Mouse (Mus musculus): Measurements from ENCODE around the gene Zfp688. TPM values are rescaled to one million over a fixed set of nuclear protein-coding genes. Genes with fewer than 3 reads are reported as not detected.
"Not testable (repeated sequence)": the region's sequence is repeated elsewhere in the genome, so short reads cannot be mapped to it uniquely, and the experiment has no call there.

Gene Zfp688
- 17.1 and 17.3 TPM in 2 replicates for total RNA-seq (2015)
- 7.9 and 14.0 TPM in 2 replicates for total RNA-seq (2017)

DNA sequence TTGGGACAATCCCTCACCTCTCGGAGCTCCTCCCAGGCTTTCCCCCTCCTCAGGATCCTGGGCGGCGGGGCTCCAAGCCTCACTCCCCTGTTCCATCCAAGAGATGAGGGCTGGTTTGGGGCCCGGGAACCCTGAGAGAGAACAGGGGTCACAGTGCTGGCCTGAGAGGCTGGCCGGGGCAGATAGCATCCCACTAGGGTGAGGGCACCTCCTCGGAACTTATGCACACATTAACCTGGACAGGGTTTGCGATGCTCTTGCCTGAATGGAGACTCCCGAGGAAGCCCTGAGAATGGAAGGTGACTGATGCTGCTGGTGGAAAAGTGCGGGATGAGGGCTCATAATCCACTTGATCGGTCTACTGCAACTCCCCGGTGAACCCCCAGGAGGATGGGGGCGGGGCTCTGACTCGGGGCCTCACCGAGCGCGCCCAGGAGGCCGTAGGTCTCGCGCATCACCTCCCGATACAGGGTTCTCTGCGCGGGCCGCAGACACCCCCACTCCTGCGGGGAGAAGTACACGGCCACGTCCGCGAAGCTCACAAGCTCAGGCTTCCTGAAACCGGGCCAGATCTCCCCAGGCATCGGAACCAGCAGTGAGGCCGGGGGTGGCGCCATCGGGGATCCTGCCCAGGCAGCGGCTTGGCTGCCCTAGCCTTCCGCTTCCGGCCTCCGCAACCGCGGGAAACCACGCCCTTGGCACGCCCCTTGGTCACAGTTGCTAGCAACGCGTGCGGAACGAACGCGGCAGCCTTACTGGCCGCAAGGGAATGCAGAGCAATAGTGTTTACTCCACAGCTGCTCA lies at the start of gene Zfp688:
Zfp688 (minus strand) TSS at position 681 of the 804 bp plus-strand sequence.
- peak; percentile 99 for ATAC-seq (ENCODE audit: poor library complexity, severe bottlenecking)

DNA sequence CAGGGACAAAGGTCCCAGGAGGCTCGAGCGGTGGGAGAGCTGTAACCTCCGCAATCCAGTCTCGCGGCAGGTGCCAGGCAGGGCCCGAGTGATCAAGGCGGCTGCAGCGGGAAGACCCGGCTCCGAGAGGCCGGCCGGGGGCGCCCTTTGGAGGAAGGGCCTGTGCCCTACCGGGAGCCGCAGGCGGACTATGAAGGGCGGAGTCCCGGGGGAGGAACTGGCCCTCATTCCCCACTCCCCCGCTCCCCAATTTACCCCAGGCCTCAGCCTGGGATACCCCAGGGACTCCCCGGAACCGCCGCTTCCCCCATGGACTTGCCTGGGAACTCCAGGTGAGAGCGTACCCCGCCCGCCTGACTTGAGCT lies 49.8 kb upstream of the Zfp688 start:
- ATAC-seq (ENCODE audit: poor library complexity, severe bottlenecking) = peak; percentile 47

DNA sequence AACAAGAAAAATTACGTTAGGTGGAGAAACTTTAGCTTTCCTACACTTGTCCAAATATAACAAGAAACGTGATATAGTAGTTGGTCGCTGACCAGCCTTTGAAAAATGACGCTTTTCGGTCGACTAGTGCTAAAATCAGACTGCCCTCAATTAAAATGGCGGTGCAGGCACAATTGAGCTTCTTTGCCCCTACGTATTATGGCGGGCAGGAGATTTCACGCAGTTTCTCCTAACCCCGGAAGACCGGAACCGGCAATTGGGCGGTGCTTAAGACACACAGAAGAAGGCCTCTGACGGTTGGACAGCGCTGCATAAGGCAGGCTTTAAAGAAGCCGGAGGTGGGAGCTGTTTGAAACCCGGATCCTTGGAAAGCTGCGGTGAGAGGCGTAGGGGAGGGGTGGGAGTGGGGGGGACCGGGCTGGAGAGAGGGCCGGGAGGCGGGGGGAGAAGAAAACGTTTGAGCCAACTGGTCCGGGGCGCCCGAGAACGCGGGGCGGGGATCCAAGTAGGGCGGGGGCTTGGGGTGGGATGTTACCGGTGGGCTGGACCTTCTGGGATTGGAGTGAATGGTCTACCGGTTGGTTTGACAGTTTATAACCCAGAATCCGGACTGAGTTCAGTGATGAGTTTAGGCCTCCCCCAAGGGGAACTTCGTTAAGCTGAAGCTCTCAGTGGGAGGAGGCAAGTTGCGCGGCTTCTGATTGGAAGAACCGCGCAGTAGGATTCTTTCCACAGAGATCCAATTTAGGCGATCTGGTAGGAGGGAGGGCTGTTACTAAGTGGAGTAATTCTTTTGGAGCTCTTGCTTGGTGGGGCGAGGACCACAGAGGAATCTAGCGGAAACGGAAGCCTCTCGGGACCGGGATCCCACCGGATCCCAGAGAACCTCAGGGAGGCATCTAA lies 49.1 kb upstream of the Zfp688 start:
- ATAC-seq (ENCODE audit: poor library complexity, severe bottlenecking) = peak; percentile 87

DNA sequence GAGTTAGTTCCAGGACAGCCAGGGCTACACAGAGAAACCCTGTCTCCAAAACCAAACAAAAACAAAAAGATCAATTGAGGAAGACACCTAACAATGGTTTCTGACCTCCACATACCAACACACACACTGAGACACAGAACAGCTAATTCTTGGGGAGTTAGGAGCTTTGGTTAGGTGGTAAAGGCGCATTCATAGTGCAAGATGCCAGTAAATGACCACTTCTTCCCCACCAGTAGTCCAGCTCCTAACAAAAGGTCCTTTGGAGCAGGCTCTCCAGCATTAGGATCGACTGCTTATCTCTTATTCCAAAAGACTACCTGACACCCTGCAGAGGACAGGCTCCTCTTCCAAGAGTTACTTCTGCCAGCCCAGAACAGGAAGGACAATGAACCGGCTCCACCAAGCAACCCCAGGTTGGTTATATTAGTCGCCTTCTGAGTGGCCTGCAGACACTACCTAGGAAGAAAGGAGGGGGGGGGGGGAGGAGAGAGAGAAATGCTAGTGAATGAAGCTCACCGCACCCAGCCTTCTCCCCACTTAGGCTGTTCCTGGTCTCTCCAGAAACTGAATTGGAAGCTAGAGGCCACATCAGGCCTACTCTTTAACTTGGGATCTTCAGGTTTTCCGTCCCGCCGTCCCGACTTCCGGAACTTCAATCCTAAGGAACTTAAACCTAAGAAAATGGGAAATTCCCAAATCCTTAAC lies 48.3 kb upstream of the Zfp688 start:
- peak; percentile 20 for ATAC-seq (ENCODE audit: poor library complexity, severe bottlenecking)

DNA sequence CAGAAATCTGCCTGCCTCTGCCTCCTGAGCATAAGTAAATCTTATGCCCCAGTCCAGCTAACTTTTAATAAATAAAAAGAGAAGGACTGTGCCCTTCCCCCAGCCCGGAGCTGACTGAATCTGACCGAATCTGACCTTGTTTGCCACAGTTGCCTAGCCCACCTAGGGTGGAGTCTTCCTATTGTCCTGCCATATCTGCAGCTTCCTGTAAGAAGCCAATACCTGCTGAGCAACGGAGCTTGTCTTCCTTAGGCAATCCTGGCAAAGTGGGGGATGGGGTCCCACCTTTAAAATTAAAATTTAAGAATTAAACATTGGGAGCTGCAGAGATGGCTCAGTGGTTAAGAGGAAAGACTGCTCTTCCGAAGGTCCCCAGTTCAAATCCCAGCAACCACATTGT lies 44.7 kb upstream of the Zfp688 start:
- no peak for ATAC-seq (ENCODE audit: poor library complexity, severe bottlenecking)

DNA sequence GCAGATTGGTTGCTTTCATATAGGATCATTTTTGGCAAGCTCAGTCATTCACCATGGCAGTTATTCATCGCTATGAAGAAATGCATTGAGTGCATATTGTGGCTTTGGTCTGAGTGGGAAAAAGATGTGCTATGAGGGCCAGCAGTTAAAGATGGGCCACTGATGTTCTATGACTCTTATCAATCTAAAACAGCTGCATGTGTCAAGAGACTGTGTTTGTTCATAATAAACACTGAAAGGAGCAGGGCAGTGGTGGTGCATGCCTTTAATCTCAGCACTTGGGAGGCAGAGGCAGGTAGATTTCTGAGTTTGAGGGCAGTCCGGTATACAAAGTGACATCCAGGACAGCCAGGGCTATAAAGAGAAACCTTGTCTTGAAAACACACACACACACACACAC lies 43.8 kb upstream of the Zfp688 start:
- ATAC-seq (ENCODE audit: poor library complexity, severe bottlenecking) = not testable (repeated sequence)

DNA sequence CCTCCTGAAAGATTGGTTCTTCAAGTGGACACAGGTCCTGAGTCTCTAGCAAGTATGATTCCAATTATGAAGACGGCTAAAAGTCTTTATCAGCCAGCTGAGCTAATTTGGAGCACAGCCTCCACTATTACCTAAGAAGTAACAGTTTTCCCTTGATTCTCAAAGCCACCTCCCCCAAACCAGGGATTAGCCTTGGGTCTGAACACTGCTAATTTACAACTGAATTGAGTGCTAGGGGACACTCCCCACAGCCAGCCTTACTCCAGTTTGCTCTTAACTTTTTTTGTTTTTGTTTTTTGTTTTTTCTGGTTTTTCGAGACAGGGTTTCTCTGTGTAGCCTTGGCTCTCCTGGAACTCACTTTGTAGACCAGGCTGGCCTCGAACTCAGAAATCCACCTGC lies 43.3 kb upstream of the Zfp688 start:
- ATAC-seq (ENCODE audit: poor library complexity, severe bottlenecking) = no peak

DNA sequence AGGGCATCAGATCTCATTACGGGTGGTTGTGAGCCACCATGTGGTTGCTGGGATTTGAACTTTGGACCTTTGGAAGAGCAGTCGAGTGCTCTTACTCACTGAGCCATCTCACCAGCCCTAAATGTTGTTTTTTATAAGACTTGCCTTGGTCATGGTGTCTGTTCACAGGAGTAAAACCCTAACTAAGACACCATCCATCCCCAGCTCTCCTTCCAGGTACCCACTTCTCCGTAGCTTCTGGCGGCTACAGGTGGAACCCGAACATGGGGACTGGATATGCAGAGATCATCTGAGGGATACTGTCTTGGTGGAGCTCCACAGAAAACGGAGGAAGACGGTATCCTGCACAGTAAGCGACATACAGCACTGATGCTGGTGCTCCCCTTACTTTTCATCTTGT lies 37.4 kb upstream of the Zfp688 start, which contains the start of gene Prr14:
Prr14 (plus strand) TSS at position 301 of the 400 bp plus-strand sequence.
- not testable (repeated sequence) for ATAC-seq (ENCODE audit: poor library complexity, severe bottlenecking)

DNA sequence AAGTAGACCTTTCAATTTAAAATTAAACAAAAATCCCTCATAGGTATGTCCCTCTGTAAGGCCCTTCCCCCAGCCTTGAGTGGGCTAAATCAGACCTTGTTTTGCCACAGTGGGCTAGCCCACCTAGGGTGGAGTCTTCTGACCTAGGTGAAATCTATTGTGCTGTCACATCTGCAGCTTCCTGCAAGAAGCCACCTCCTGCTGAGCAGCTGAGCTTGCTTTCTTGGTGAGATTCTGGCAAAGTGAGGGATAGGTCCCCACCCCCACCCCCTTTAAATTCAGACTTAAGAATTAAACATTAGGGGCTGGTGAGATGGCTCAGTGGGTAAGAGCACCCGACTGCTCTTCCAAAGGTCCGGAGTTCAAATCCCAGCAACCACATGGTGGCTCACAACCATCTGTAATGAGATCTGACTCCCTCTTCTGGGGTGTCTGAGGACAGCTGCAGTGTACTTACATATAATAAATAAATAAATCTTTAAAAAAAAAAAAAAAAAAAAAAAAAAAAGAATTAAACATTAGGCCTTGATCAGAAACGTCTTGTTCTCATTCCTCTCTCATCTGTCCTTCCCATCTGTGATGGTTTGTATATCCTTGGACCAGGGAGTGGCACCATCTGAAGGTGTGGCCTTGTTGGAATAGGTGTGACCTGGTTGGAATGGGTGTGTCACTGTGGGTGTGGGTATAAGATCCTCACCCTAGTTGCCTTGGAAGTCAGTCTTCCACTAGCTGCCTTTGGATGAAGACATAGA lies 36.7 kb upstream of the Zfp688 start:
- ATAC-seq (ENCODE audit: poor library complexity, severe bottlenecking) = not testable (repeated sequence)

DNA sequence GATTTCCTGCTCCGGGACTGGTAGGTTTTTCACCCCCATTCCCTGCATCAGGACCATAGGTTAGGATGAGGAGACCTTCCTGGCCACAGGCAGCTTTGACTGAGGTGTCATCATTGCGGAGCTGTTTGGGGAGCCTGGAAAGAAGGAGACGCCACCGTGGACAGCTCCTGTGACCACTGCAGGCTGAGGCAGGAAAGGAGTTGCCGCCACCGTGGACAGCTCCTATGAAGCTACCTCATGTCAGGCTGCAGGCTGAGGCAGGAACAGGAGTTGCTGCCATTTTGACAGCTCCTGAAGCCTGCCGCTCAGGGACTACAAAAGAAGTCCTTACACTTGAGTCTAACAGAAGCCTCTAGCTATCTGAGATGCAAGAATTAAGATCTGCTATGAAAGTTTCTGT lies 33.0 kb upstream of the Zfp688 start:
- no peak for ATAC-seq (ENCODE audit: poor library complexity, severe bottlenecking)

DNA sequence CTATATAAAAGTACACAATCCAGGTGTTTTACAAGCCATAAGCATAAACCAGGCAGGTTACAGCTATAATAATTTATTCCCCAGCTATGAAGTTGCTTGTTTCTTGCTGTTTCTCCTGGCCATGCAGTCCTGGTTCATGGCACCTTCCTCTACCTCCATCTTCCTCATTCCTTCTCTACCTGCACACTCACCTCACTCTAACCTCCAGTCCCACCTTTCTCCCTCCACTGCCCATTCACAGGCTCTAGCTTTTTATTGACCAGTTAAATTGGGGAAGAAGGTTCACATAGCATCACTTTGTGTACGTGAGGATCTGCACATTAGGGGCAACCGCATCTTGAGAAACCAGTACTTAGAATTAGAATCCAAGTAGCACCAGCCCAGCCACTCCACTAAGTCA lies 31.2 kb upstream of the Zfp688 start:
- no peak for ATAC-seq (ENCODE audit: poor library complexity, severe bottlenecking)

DNA sequence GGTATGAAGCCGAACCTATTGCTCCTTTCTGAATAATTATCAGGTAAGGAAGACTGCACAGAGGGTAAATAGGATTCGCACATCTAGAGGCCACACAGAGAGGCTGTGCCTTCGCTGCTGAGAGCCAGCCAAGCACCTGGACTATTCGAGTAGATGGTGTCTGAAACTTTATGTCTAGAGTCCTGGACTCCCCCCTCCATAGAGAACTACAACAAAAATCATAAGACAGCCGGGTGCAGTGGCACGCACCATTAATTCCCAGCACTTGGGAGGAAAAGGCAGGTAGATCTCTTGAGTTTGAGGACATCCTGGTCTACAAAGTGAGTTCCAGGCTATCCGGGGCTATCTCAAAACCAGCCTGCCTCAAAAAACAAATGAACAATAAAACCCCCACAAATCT lies 28.1 kb upstream of the Zfp688 start:
- ATAC-seq (ENCODE audit: poor library complexity, severe bottlenecking) = no peak

DNA sequence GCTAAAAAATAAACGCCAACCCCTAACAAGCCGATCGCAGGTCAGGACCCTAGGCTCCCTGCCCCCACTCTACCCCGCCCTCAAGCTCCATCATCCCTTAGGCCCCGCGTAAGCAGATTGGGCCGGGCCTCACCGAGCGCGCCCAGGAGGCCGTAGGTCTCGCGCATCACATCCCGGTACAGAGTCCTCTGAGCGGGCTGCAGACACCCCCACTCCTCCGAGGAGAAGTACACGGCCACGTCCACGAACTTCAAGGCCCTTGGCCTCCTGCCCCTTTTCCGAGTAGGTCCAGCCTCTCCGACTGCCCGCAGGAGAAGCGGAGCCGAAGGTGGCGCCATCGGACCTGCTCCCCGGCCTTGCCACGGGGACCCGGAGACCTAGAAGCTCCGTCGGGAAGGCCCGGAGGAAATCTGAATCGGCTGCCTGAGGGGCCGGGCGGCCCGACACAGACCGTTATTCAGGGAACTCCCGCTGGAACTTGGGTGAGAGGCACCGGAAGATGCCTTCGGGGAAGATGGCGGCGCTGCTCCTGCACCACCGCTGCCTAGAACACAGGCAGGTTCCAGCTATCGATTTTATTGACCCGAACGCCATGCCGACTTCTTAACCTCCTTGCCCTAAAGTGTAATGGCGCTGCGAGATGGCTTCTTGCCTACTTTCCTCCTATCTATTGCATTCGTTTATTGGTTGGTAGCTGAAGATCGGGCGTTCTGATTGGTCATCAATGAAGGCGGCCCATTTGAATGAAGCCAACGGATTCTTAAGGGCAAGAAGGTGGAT lies 26.8 kb upstream of the Zfp688 start, which contains the start of gene Zfp689:
Zfp689 (minus strand) TSS at position 638 of the 780 bp plus-strand sequence.
- ATAC-seq (ENCODE audit: poor library complexity, severe bottlenecking) = peak; percentile 96

DNA sequence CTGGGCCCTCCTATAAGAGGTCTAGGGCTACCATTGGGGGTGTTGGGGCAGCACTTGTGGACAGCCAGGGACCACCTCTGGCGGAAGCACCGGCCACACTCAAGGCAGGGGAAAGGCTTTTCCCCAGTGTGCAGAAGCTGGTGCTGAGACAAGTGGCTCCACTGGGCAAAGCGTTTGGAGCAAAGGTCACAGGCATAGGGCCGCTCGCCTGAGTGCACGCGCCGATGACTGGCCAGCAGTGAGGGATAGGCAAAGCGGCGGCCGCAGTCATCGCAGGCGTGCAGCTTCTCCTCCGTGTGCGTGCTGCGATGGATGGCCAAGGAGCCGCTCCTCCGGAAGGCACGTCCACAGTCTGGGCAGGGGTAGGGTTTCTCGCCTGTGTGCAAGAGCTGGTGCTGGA lies 22.1 kb upstream of the Zfp688 start:
- no peak for ATAC-seq (ENCODE audit: poor library complexity, severe bottlenecking)

DNA sequence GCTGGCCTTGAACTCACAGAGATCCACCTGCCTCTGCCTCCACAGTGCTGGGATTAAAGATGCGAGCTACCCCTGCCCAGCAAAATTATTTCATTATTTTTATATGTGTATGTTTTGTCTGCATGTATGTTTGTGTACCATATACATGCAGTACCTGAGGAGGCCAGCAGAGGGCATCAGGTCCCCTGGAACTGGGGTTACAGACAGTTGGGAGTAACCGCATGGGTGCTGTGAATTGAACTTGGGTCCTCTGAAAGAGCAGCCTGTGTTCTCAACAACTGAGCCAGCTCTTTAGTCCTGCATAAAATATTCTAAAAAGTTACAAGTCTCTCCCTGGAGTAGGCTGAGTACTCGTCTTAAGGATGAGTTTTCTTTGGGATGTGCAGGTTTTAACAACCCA lies 15.9 kb upstream of the Zfp688 start:
- no peak for ATAC-seq (ENCODE audit: poor library complexity, severe bottlenecking)

DNA sequence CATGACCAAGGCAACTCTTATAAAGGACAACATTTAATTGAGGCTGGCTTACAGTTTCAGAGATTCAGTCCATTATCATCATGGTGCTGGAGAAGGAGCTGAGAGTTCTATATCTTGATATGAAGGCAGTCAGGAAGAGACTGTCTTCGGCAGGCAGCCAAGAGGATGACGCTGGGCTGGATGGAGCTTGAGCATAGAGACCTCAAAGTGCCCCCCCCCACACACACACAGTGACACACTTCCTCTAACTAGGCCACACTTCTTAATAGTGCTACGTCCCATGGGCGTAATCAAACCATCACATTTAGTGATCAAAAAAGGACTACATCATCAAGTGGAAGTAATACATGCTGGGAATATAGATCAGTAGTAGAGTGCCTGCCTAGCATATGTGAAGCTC lies 13.3 kb upstream of the Zfp688 start:
- ATAC-seq (ENCODE audit: poor library complexity, severe bottlenecking) = no peak

DNA sequence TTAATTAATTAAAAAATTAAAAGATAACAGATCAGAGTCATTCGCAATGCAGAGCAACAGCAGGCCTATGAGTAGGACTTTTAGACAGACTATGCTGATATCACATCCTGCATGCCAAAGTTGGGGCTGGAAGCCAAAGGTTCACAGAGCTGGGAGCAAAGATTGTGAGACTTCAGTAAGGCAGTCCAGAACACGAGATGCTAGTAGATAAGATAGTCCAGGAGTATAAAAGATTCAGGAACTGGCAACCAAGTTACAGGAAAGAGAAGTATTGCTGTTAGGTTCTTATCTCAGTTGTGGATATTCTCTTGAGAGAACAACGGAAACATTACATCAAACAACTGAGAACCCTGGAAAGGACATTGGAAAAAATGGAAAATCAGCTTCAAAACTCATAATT lies 4.5 kb upstream of the Zfp688 start:
- no peak for ATAC-seq (ENCODE audit: poor library complexity, severe bottlenecking)

DNA sequence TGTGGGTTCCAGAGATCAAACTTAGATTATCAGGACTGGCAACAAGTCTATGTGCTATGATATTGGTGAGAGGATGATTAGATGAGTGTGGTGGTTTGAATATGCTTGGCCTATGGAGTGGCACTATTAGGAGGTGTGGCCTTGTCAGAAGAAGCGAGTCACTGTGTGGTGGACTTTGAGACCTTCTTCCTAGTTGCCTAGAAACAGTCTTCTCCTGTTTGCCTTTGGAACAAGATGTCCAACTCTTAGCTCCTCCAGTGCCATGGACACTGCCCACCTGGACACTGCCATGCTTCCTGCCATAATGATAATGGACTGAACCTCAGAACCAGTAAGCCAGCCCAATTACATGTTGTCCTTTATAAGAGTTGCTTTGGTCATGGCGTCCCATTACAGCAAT lies 4.0 kb upstream of the Zfp688 start:
- ATAC-seq (ENCODE audit: poor library complexity, severe bottlenecking) = no peak

DNA sequence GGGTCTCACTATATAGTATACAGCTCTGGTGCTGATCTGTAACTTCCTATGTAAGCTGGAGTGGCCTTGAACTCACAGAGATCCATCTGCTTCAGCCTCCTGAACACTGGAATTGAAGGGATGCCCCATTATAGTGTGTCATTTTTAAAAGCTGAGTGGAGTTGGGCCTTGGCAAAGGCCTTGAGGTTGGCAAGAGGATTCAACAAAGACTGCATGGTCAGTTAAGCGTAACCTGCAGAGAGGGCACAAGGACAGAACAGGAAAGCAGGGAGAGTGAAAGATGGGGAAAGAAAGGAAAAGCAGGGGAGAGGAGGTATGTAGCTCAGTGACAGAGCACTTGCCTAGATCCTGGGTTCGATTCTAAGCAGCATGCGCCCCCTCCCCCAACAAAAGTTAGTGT lies 3.4 kb upstream of the Zfp688 start:
- no peak for ATAC-seq (ENCODE audit: poor library complexity, severe bottlenecking)

DNA sequence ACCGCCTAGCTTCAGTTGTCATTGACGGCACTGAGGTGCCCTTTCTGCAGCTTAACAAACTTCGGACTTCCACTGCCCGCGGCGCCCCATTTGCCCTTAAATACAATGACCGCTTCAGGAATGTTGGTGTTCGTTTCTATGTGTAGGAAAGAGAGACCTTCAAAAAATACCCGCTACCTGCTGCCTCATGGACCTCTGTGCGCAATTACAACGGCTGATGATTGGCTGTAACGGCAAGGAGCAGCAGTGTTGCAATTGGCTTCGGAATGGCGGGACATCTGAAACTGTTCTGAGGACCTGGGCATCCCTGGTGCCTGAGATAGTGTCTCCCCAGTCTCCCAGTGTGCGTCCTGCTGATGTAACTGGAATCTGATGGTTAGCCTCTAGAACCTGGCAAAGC lies 379 bp upstream of the Zfp688 start:
- peak; percentile 14; the same call in 1 of the 2 replicates for ATAC-seq (ENCODE audit: poor library complexity, severe bottlenecking)
